Mouse (Mus musculus): Measurements from ENCODE around the gene Zfp808. TPM values are rescaled to one million over a fixed set of nuclear protein-coding genes. Genes with fewer than 3 reads are reported as not detected.
A peak's percentile ranks its signal among the peaks of the same experiment; 100 is the strongest.
"Not testable (repeated sequence)": the region's sequence is repeated elsewhere in the genome, so short reads cannot be mapped to it uniquely, and the experiment has no call there.

The Zfp808 gene
- 5.1 and 8.1 TPM in 2 replicates for polyA plus RNA-seq (2015; fragmentation: Nextera tagmentation; extraction: Ambion mirVana)

- H3K9me3 ChIP-seq (ENCODE audit: control insufficient read depth, low read length); H3K4me1 ChIP-seq (ENCODE audit: control insufficient read depth, insufficient read depth, low read length); H3K27me3 ChIP-seq (replicated peaks; ENCODE audit: control insufficient read depth, insufficient read depth, low read length); H3K36me3 ChIP-seq (ENCODE audit: control insufficient read depth, insufficient read depth, low read length); H3K27ac ChIP-seq (ENCODE audit: low read length): not testable (repeated sequence)
- H3K9ac ChIP-seq (ENCODE audit: low read depth, low read length): peak within 1 kb of the TSS; percentile 70
- 2% methylated on average over 19 of the region's 21 CpGs for WGBS
- peak; percentile 98 for ATAC-seq
- peak within 1 kb of the TSS; percentile 43 for H3K4me2 ChIP-seq (ENCODE audit: low read depth, low read length)
- peak within 1 kb of the TSS; percentile 67 for H3K4me3 ChIP-seq (ENCODE audit: low read length)
Observed at GRCm38 (mm10) chr13:62129432-62130171, at the start of gene Zfp808. TSS of gene Zfp808 (plus strand) at chr13:62129886.

- not testable (repeated sequence) for H3K4me1 ChIP-seq (ENCODE audit: control insufficient read depth, insufficient read depth, low read length); ATAC-seq
- WGBS: 78% methylated on average over 4 of the region's 4 CpGs
Observed at GRCm38 (mm10) chr13:62098786-62099185, 30.9 kb upstream of the Zfp808 start.

GRCm38 (mm10) chr13:62099454-62099853, 30.2 kb upstream of the Zfp808 start:
- not testable (repeated sequence) for ATAC-seq
- 87% methylated on average over 4 of the region's 4 CpGs for WGBS

More at GRCm38 (mm10) chr13:62098786-62099185, 30.9 kb upstream of the Zfp808 start:
- not testable (repeated sequence) for H3K4me3 ChIP-seq (ENCODE audit: low read length); H3K9ac ChIP-seq (ENCODE audit: low read depth, low read length); H3K27me3 ChIP-seq (replicated peaks; ENCODE audit: control insufficient read depth, insufficient read depth, low read length); H3K27ac ChIP-seq (ENCODE audit: low read length); H3K36me3 ChIP-seq (ENCODE audit: control insufficient read depth, insufficient read depth, low read length); H3K4me2 ChIP-seq (ENCODE audit: low read depth, low read length); H3K9me3 ChIP-seq (ENCODE audit: control insufficient read depth, low read length)

GRCm38 (mm10) chr13:62102368-62102767, 27.3 kb upstream of the Zfp808 start:
- H3K9me3 ChIP-seq (ENCODE audit: control insufficient read depth, low read length); H3K9ac ChIP-seq (ENCODE audit: low read depth, low read length); H3K27ac ChIP-seq (ENCODE audit: low read length); H3K36me3 ChIP-seq (ENCODE audit: control insufficient read depth, insufficient read depth, low read length); H3K27me3 ChIP-seq (replicated peaks; ENCODE audit: control insufficient read depth, insufficient read depth, low read length); H3K4me1 ChIP-seq (ENCODE audit: control insufficient read depth, insufficient read depth, low read length); ATAC-seq; H3K4me2 ChIP-seq (ENCODE audit: low read depth, low read length); H3K4me3 ChIP-seq (ENCODE audit: low read length): not testable (repeated sequence)
- 68% methylated on average over 1 of the region's 1 CpGs for WGBS

More at GRCm38 (mm10) chr13:62099454-62099853, 30.2 kb upstream of the Zfp808 start:
- not testable (repeated sequence) for H3K4me1 ChIP-seq (ENCODE audit: control insufficient read depth, insufficient read depth, low read length); H3K27me3 ChIP-seq (replicated peaks; ENCODE audit: control insufficient read depth, insufficient read depth, low read length); H3K27ac ChIP-seq (ENCODE audit: low read length); H3K9ac ChIP-seq (ENCODE audit: low read depth, low read length); H3K9me3 ChIP-seq (ENCODE audit: control insufficient read depth, low read length); H3K4me3 ChIP-seq (ENCODE audit: low read length); H3K36me3 ChIP-seq (ENCODE audit: control insufficient read depth, insufficient read depth, low read length); H3K4me2 ChIP-seq (ENCODE audit: low read depth, low read length)

GRCm38 (mm10) chr13:62115861-62116260, 13.8 kb upstream of the Zfp808 start:
- not testable (repeated sequence) for H3K9ac ChIP-seq (ENCODE audit: low read depth, low read length); H3K27me3 ChIP-seq (replicated peaks; ENCODE audit: control insufficient read depth, insufficient read depth, low read length); H3K4me2 ChIP-seq (ENCODE audit: low read depth, low read length); ATAC-seq; H3K27ac ChIP-seq (ENCODE audit: low read length); H3K4me1 ChIP-seq (ENCODE audit: control insufficient read depth, insufficient read depth, low read length); H3K36me3 ChIP-seq (ENCODE audit: control insufficient read depth, insufficient read depth, low read length); H3K9me3 ChIP-seq (ENCODE audit: control insufficient read depth, low read length); H3K4me3 ChIP-seq (ENCODE audit: low read length)
- 35% methylated on average over 2 of the region's 2 CpGs for WGBS

GRCm38 (mm10) chr13:62121578-62121977, 8.1 kb upstream of the Zfp808 start:
- H3K4me2 ChIP-seq (ENCODE audit: low read depth, low read length); H3K36me3 ChIP-seq (ENCODE audit: control insufficient read depth, insufficient read depth, low read length); ATAC-seq; H3K27me3 ChIP-seq (replicated peaks; ENCODE audit: control insufficient read depth, insufficient read depth, low read length); H3K27ac ChIP-seq (ENCODE audit: low read length); H3K4me1 ChIP-seq (ENCODE audit: control insufficient read depth, insufficient read depth, low read length); H3K9ac ChIP-seq (ENCODE audit: low read depth, low read length); H3K4me3 ChIP-seq (ENCODE audit: low read length); H3K9me3 ChIP-seq (ENCODE audit: control insufficient read depth, low read length): not testable (repeated sequence)
- WGBS: 55% methylated on average over 1 of the region's 1 CpGs

- H3K27me3 ChIP-seq (replicated peaks; ENCODE audit: control insufficient read depth, insufficient read depth, low read length); H3K27ac ChIP-seq (ENCODE audit: low read length); H3K4me1 ChIP-seq (ENCODE audit: control insufficient read depth, insufficient read depth, low read length); H3K9ac ChIP-seq (ENCODE audit: low read depth, low read length); H3K9me3 ChIP-seq (ENCODE audit: control insufficient read depth, low read length); H3K4me3 ChIP-seq (ENCODE audit: low read length); H3K4me2 ChIP-seq (ENCODE audit: low read depth, low read length); ATAC-seq; H3K36me3 ChIP-seq (ENCODE audit: control insufficient read depth, insufficient read depth, low read length): not testable (repeated sequence)
- 80% methylated on average over 2 of the region's 2 CpGs for WGBS
Observed at GRCm38 (mm10) chr13:62181835-62182755, 52.4 kb downstream of the Zfp808 start.

GRCm38 (mm10) chr13:62245264-62245663, 115.6 kb downstream of the Zfp808 start:
- Histone ChIP-seq H3K36me3 (ENCODE audit: control insufficient read depth, insufficient read depth, low read length) (no peaks in the 10 kb centered on the region), H3K27ac (ENCODE audit: low read length) (no peak overlapping the region), H3K4me3 (ENCODE audit: low read length) (no peak overlapping the region), H3K9me3 (ENCODE audit: control insufficient read depth, low read length) (no peaks in the 10 kb centered on the region), H3K9ac (ENCODE audit: low read depth, low read length) (no peak overlapping the region), H3K27me3 (replicated peaks; ENCODE audit: control insufficient read depth, insufficient read depth, low read length) (no peaks in the 10 kb centered on the region), H3K4me1 (ENCODE audit: control insufficient read depth, insufficient read depth, low read length) (no peaks in the 10 kb centered on the region), H3K4me2 (ENCODE audit: low read depth, low read length) (no peak overlapping the region)
- ATAC-seq: no peak
- WGBS: 42% methylated on average over 3 of the region's 3 CpGs

GRCm38 (mm10) chr13:62255226-62255625, 125.5 kb downstream of the Zfp808 start:
- H3K4me1 ChIP-seq (ENCODE audit: control insufficient read depth, insufficient read depth, low read length); H3K27ac ChIP-seq (ENCODE audit: low read length); ATAC-seq; H3K27me3 ChIP-seq (replicated peaks; ENCODE audit: control insufficient read depth, insufficient read depth, low read length); H3K9ac ChIP-seq (ENCODE audit: low read depth, low read length); H3K4me2 ChIP-seq (ENCODE audit: low read depth, low read length); H3K9me3 ChIP-seq (ENCODE audit: control insufficient read depth, low read length); H3K4me3 ChIP-seq (ENCODE audit: low read length); H3K36me3 ChIP-seq (ENCODE audit: control insufficient read depth, insufficient read depth, low read length): not testable (repeated sequence)
- 74% methylated on average over 9 of the region's 9 CpGs for WGBS
